Mouse (Mus musculus): Measurements from ENCODE around the gene Tdrd9. TPM values are rescaled to one million over a fixed set of nuclear protein-coding genes. Genes with fewer than 3 reads are reported as not detected.
A peak's percentile ranks its signal among the peaks of the same experiment; 100 is the strongest.

Gene Tdrd9
- total RNA-seq, 1 experiment from 2014 or later: not detected

DNA sequence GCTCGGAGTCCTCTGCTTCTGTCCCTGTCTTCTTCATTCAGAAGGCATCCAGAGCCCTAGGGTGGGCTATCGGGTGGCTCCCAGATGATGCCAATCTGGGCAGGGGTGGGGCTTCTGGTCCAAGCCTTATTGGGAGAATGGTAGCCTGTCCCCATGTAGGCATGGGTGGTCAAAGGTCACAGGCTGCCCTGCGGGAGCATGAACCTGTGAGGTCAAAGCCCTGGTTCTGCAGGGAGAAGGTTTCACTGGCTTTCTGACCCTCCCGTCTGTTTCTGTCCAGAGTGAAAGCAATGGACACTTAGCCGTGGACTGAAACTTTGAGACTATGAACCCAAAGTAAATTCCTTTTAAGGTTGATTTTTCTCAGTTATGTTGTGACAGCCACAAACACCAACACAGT is 15.2 kb upstream of the Tdrd9 start:
- ATAC-seq (ENCODE audit: extremely low read depth, insufficient number of reproducible peaks, low FRiP score, poor library complexity, severe bottlenecking): no peak

DNA sequence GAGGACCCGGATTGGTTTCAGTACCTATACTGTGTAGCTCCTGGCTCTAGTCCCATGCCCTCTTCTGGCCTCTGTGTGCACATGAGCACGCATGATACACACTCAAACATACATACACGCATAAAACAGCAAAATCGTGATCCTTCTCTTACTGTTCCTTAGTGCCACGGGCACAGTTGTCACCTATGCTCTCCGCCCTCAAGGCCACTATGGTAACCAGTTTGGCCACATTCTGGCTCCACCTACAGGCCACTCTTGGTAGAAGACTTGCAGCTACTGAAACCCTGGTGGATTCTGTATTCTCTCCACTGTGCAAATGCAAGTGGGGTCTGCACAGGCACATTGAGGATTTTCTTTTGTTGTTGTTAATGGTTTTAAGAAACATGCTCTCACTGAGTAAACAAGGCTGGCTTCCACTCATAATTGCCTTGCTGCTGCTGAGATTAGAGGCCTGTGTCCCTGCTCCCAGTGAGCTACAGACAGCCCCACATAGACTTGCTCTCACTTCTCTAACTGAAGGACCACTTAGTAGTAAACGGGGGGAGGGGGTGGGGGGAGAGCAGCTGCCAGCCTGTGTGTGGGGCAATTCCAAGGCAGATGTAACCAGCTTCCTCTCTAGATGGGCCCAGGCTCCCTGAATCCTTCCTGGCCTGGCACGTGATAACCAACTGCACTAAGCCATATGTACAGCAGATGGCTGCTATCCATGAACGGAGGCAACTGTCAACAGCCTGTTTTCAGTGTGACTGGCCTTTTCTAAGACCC is 13.1 kb upstream of the Tdrd9 start:
- ATAC-seq (ENCODE audit: extremely low read depth, insufficient number of reproducible peaks, low FRiP score, poor library complexity, severe bottlenecking): peak; percentile 77

GRCm38 (mm10) chr12:111963339-111963738 is 8.0 kb upstream of the Tdrd9 start:
- no peak for ATAC-seq (ENCODE audit: extremely low read depth, insufficient number of reproducible peaks, low FRiP score, poor library complexity, severe bottlenecking)

- ATAC-seq (ENCODE audit: extremely low read depth, insufficient number of reproducible peaks, low FRiP score, poor library complexity, severe bottlenecking): peak; percentile 94
These were observed 4.6 kb upstream of the Tdrd9 start, which contains the start of gene Atp5mpl for GRCm38 (mm10) chr12:111966683-111967173. Gene Atp5mpl, minus strand, starts transcription at chr12:111966977.

GRCm38 (mm10) chr12:111970085-111970484 is 1.3 kb upstream of the Tdrd9 start:
- no peak for ATAC-seq (ENCODE audit: extremely low read depth, insufficient number of reproducible peaks, low FRiP score, poor library complexity, severe bottlenecking)

GRCm38 (mm10) chr12:111972504-111972903 is 1.1 kb downstream of the Tdrd9 start:
- no peak for ATAC-seq (ENCODE audit: extremely low read depth, insufficient number of reproducible peaks, low FRiP score, poor library complexity, severe bottlenecking)

DNA sequence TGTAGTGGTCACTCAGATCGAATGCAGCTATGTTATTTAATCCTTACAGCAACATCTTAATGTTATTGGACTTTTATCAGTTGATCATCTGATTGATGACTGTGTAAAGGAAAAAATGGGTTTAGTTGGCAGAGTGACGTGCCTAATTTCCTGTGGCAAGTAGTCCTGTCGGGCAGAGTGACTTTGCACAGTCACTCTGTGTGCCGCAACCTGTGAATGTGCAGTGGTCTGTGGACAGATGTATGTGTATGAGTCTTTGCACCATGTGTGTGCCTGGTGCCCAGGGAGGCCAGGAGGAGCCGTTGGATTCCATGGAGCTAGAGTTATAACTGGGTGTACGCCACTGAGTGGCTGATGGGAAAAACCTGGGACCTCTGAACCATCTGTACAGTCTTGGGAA is 3.2 kb downstream of the Tdrd9 start:
- ATAC-seq (ENCODE audit: extremely low read depth, insufficient number of reproducible peaks, low FRiP score, poor library complexity, severe bottlenecking): no peak

- ATAC-seq (ENCODE audit: extremely low read depth, insufficient number of reproducible peaks, low FRiP score, poor library complexity, severe bottlenecking): no peak
These were observed 5.8 kb downstream of the Tdrd9 start for GRCm38 (mm10) chr12:111977138-111977537.

DNA sequence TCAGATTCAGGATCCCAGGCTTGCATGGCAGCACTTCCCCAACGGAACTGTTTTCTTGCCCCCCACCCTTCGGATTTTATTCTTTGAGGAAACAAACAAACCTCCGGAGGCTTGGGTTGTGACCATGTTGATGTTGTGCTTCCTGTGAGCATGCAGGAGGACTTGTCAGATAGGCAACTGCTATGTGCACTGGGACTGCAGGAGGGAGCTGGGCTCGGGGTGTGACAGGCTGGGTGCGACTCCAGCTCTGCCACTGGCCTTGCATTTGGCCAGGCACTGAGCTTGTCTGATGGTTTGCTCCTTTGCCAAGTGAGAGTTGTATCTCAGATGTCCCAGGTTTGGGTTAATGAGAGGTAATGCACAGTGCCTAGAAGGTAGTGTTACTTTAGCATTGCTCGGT is 6.9 kb downstream of the Tdrd9 start:
- ATAC-seq (ENCODE audit: extremely low read depth, insufficient number of reproducible peaks, low FRiP score, poor library complexity, severe bottlenecking): no peak

GRCm38 (mm10) chr12:111980887-111981367 is 9.6 kb downstream of the Tdrd9 start, which contains the start of gene Rd3l:
Gene Rd3l, minus strand, starts transcription at chr12:111981317.
- no peak for ATAC-seq (ENCODE audit: extremely low read depth, insufficient number of reproducible peaks, low FRiP score, poor library complexity, severe bottlenecking)

GRCm38 (mm10) chr12:111981831-111982230 is 10.5 kb downstream of the Tdrd9 start:
- no peak for ATAC-seq (ENCODE audit: extremely low read depth, insufficient number of reproducible peaks, low FRiP score, poor library complexity, severe bottlenecking)

DNA sequence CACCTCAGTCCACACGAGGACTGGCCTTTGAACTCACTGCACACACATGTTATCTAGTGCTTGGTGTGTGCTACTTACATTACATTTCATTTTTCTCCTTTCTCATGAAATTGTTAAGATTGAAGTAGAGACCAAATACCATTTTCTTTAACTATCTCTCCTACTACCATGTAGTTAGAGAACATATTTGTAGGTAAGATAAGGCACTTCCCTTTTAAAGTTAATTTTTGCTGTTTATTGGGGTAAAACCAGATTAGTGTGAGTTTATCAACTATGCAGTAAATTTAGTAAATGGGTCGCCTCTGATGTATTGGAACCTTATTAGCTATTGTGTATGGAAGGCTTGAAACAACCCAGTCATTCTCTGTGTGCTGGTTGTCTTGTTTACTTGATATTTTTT is 11.8 kb downstream of the Tdrd9 start:
- ATAC-seq (ENCODE audit: extremely low read depth, insufficient number of reproducible peaks, low FRiP score, poor library complexity, severe bottlenecking): no peak

- ATAC-seq (ENCODE audit: extremely low read depth, insufficient number of reproducible peaks, low FRiP score, poor library complexity, severe bottlenecking): no peak
These were observed 15.4 kb downstream of the Tdrd9 start for GRCm38 (mm10) chr12:111986756-111987155.

- no peak for ATAC-seq (ENCODE audit: extremely low read depth, insufficient number of reproducible peaks, low FRiP score, poor library complexity, severe bottlenecking)
These were observed 21.3 kb downstream of the Tdrd9 start for GRCm38 (mm10) chr12:111992626-111993025.

- no peak for ATAC-seq (ENCODE audit: extremely low read depth, insufficient number of reproducible peaks, low FRiP score, poor library complexity, severe bottlenecking)
These were observed 23.8 kb downstream of the Tdrd9 start for GRCm38 (mm10) chr12:111995161-111995560.

DNA sequence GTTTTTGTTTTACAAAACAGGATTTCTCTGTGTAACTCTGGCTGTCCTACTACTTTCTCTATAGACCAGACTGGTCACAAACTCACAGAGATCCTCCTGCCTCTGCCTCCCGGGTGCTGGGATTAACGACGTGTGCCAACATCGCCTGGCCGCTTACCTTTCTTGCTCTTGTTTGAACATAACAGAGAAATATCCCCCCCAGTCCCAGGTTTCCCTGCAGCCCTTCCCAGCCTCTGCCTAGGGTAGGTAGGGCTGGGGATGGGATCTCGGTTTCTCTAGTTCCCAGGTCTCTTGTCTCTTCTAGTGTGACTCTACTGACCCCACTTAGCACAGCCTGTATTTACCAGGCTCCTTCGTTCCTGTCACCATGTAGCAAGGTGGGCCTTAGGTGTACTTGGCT is 28.4 kb downstream of the Tdrd9 start:
- no peak for ATAC-seq (ENCODE audit: extremely low read depth, insufficient number of reproducible peaks, low FRiP score, poor library complexity, severe bottlenecking)

DNA sequence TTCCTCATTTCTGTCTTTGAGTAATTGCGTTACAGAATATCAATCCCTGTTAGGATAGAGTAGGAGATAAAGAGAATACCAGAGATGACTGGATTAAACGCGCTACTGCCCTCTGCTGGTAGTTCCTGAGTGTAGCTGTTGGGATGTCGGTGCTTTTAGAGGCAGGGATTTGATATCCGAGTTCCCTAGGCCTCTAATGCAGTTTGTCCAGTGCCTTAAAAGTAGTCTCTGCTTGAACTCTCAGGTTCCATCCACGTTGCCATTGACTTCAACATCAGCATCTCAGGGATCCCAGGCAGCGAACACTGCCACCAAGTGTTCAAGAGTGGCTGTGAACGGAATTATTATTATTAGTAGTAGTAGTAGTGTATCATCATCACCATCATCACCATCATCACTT is 29.9 kb downstream of the Tdrd9 start:
- ATAC-seq (ENCODE audit: extremely low read depth, insufficient number of reproducible peaks, low FRiP score, poor library complexity, severe bottlenecking): no peak

GRCm38 (mm10) chr12:112012511-112013270 is 41.3 kb downstream of the Tdrd9 start:
- ATAC-seq (ENCODE audit: extremely low read depth, insufficient number of reproducible peaks, low FRiP score, poor library complexity, severe bottlenecking): no peak

DNA sequence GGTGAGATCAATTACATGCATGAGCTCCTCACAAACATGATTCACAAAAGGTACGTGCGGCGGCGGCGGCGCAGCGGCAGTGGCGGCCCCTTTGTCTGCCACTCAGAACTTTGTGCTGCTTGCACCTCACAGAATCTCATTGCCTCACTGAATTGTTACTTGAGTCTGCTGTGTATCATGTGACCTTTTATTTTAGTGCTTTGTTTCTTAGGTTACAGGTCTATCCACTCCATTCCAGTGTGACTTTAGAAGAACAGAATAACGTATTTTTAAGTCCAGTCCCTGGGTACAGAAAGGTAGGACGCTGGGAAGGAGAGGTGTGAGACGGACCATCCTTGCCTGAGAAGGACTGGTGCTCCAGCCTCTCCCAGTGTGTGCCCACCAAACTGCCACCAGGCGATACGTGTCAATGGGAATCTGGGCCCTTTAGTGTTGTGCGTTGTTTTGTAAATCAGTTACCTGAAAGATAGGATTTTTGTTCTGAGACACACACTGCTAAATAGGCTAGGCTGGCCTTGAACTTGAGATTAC is 42.0 kb downstream of the Tdrd9 start:
- ATAC-seq (ENCODE audit: extremely low read depth, insufficient number of reproducible peaks, low FRiP score, poor library complexity, severe bottlenecking): no peak

GRCm38 (mm10) chr12:112016346-112016745 is 45.0 kb downstream of the Tdrd9 start:
- ATAC-seq (ENCODE audit: extremely low read depth, insufficient number of reproducible peaks, low FRiP score, poor library complexity, severe bottlenecking): no peak

Measured in neutrophil, adult 5-6 weeks (primary cell).